Mouse (Mus musculus): ENCODE data around the gene Fhdc1. TPM values are rescaled to one million over a fixed set of nuclear protein-coding genes. Genes with fewer than 3 reads are reported as not detected.

The Fhdc1 gene
- 1.2 and 2.2 TPM in 2 replicates for polyA plus RNA-seq (2016; fragmentation: Nextera tagmentation; extraction: Ambion mirVana)

DNA sequence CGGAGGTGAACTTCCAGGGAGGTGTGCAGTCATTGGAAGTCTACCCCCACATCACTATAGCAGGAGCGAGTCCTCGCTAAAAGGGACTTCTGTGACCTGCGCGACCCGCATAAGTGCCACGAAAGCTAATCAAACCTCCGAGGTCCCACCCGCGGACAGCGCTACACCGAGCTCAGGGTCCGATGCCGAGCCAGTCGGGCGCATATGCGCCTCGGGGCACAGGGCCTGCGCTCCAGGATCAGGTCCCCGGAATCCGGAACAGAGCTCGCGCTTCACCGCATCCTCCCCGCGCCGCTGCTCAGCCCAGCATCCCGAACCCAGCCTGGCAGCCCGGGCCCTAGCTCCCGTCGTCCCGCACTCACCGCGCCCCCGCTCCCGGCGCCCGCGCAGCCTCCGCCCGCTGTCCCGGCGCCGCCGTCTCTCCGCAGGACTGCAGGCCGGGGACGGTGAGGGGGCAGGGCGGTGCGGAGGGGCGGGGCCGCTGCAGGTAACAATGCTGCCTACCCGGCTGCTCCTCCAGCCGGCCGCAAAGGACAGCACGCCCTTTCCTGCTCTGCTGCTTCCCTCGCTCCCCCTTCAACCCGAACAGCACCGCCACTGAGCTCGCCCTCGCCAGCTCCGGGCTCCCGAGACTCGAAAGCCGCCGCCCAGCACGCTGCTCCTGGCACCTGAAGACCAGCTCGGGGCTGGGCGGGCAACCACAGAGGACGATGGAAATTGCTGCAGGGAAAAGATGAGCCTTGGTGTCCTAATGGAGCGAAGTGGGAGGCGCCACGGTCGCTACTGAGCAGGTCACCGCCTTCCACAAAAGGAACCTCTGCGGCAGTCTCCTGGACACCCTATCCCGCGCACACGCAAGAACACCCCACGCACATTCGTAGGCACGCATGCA lies at the start of gene Fhdc1:
Fhdc1 (minus strand) TSS at position 424 of the 892 bp plus-strand sequence.
- under 1% methylated on average over 81 of the region's 82 CpGs for WGBS
- H3K27me3 ChIP-seq (ENCODE audit: low read depth, poor library complexity, severe bottlenecking), result peaks cover 84% of the 10 kb centered on the region
- peak within 1 kb of the TSS; percentile 67 for H3K27ac ChIP-seq

DNA sequence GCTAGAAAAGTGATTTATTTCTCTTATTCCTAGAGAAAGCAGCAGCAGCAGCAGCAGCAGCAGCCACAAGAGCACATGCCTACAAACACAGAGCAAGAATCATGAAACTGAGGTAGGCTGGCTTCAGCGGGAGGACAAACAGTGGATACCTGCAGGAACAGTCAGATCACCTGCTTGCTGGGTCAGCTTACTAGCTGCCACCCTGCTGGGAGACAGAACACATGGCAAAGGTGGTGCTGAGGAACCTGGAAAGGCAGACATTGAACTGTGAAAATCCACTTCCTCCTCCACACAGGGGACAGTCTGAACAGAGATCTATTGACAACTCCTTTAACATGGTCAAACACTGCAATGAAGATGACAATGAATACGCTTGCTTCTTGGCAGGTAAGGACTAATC lies 48.8 kb upstream of the Fhdc1 start:
- whole genome bisulfite sequencing, result 80% methylated on average over 2 of the region's 2 CpGs

More for the DNA sequence above, at the start of gene Fhdc1:
- H3K9me3 ChIP-seq (replicated peaks), result no peaks in the 10 kb centered on the region
- H3K4me3 ChIP-seq, result peak within 1 kb of the TSS; percentile 70
- DNase-seq (ENCODE audit: low spot score), result peak; percentile 74
- no peaks in the 10 kb centered on the region for H3K36me3 ChIP-seq
- peaks cover 20% of the 10 kb centered on the region for H3K4me1 ChIP-seq

DNA sequence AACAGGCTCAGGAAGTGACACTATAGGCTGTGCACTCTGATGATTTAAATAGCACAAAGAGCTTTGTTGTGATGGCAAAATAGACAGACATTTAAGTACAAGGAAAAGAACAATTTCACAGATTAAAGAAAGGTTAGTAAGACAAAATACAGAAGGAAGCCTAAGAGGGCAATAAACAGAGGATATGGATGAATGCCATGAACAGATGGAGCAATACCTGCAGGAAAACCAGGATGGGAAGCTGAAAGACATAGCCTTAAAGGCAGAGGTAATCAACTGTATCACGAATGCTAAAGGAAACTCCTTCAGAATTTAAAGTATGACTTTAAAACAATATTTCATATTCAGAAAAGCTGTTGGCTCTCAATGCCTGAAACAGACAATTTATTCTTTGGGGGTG lies 44.7 kb upstream of the Fhdc1 start:
- no peak overlapping the region for H3K4me3 ChIP-seq
- no peaks in the 10 kb centered on the region for H3K4me1 ChIP-seq
- H3K27me3 ChIP-seq (ENCODE audit: low read depth, poor library complexity, severe bottlenecking), result no peaks in the 10 kb centered on the region
- H3K9me3 ChIP-seq (replicated peaks), result no peaks in the 10 kb centered on the region
- DNase-seq (ENCODE audit: low spot score), result no peak
- no peak overlapping the region for H3K27ac ChIP-seq
- 91% methylated on average over 1 of the region's 1 CpGs for WGBS
- peaks cover 11% of the 10 kb centered on the region for H3K36me3 ChIP-seq

More for the DNA sequence above, 48.8 kb upstream of the Fhdc1 start:
- Histone ChIP-seq H3K27me3 (ENCODE audit: low read depth, poor library complexity, severe bottlenecking) (no peaks in the 10 kb centered on the region), H3K9me3 (replicated peaks) (no peaks in the 10 kb centered on the region), H3K36me3 (peaks cover 12% of the 10 kb centered on the region), H3K27ac (no peak overlapping the region), H3K4me3 (no peak overlapping the region), H3K4me1 (no peaks in the 10 kb centered on the region)
- no peak for DNase-seq (ENCODE audit: low spot score)

DNA sequence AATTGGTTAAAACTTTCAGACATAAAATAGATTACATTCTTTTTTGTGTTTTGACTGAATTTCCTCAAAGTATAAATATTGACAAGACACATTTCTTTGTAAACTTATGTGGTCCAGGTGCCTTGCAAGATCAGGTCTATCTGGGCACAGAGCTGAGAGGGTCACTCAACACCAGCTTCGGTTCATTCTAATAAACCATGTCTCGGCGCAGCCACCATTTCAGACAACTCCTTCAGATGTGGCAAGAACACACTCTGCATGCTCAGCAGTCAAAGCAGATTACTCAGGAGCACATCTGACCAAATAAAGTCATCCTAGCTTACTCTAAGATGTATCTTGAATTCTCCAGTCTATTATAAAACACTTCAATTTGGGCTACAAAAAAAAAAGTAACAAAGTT lies 35.9 kb upstream of the Fhdc1 start:
- no peak for DNase-seq (ENCODE audit: low spot score)
- H3K4me3 ChIP-seq, result no peak overlapping the region
- no peak overlapping the region for H3K27ac ChIP-seq
- H3K27me3 ChIP-seq (ENCODE audit: low read depth, poor library complexity, severe bottlenecking), result no peaks in the 10 kb centered on the region
- no peaks in the 10 kb centered on the region for H3K9me3 ChIP-seq (replicated peaks)
- H3K36me3 ChIP-seq, result peaks cover 7% of the 10 kb centered on the region
- H3K4me1 ChIP-seq, result peaks cover 11% of the 10 kb centered on the region
- 88% methylated on average over 3 of the region's 3 CpGs for WGBS

DNA sequence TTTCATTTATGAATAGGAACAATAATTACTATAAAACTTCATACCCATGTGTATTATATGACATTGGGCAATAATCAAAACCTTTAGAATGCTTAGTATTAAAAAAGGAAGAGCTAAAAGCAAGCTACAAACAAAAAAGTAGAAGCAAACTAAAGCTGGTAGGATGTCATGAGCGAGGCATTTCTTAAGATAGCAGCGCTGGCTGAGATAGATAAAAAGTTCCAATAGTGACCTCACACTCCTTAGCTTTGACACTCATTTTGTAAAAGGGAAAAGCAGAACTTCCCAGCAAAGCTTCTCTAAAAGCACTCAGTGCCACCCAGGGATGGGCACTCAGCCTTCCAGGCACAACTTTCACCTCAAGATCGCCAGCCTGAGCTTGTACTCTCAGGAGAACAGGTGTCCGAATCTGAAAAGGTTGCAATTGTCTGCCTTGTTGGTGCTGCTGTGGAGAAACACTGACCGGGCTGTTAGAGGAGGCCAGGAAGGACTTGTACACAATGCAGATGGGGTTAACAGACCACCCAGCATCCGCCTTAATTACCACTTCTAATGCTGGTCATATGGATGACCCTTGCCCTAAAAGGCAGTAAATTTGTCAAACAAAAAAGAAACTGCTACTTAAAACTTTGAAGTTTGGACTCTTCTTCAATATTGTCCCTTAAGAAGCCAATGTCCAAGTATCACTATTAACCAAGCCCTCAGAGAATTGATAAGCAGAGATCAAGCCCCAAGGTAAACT lies 32.7 kb upstream of the Fhdc1 start:
- no peaks in the 10 kb centered on the region for H3K27me3 ChIP-seq (ENCODE audit: low read depth, poor library complexity, severe bottlenecking)
- no peaks in the 10 kb centered on the region for H3K36me3 ChIP-seq
- H3K4me1 ChIP-seq, result peaks cover 11% of the 10 kb centered on the region
- no peaks in the 10 kb centered on the region for H3K9me3 ChIP-seq (replicated peaks)
- no peak overlapping the region for H3K27ac ChIP-seq
- WGBS, result 45% methylated on average over 6 of the region's 6 CpGs
- no peak for DNase-seq (ENCODE audit: low spot score)
- no peak overlapping the region for H3K4me3 ChIP-seq

DNA sequence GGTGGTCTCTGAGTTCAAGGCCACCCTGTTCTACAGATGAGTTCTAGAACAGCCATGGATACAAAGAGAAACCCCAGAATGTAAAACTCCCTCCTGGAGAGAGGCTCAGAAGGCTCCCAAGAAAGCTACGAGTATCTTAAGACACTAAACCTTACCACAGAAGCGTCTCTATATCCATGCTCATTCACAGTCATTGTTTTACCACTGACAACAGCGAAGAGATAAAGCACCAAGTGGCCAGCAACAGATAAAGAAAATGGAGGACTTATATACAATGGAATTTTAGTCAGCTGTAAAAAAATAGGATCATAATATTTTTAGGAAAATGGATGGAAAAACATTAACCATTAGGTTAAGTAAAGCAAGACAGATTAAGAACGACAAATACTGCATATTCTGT lies 25.0 kb upstream of the Fhdc1 start:
- Histone ChIP-seq H3K4me3 (no peak overlapping the region), H3K27ac (no peak overlapping the region), H3K4me1 (peaks cover 19% of the 10 kb centered on the region), H3K36me3 (peaks cover 9% of the 10 kb centered on the region; the same call in 1 of the 2 replicates), H3K9me3 (replicated peaks) (no peaks in the 10 kb centered on the region), H3K27me3 (ENCODE audit: low read depth, poor library complexity, severe bottlenecking) (no peaks in the 10 kb centered on the region)
- 90% methylated on average over 4 of the region's 4 CpGs for WGBS
- DNase-seq (ENCODE audit: low spot score), result no peak

DNA sequence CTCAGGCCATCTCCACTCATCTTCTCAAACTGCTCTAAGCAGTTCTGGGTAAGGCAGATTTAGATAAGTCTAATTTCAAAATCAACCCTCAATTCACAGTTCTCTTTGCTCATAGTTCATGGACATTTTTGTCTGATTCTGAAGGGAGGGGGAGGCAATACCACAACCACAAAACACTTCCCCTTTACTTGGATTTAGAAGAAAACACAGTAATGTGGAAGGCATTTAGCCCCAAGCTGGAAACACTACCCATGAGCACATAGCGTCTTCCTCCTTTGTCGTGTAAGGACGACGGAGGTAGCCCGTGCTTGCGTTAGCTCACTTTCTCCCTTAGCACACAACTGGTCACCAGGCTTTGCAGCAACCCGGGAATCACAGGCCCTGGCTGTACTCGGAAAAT lies 24.1 kb upstream of the Fhdc1 start:
- peaks cover 19% of the 10 kb centered on the region for H3K4me1 ChIP-seq
- no peak for DNase-seq (ENCODE audit: low spot score)
- H3K9me3 ChIP-seq (replicated peaks), result no peaks in the 10 kb centered on the region
- 94% methylated on average over 8 of the region's 8 CpGs for WGBS
- H3K36me3 ChIP-seq, result peaks cover 9% of the 10 kb centered on the region; the same call in 1 of the 2 replicates
- H3K4me3 ChIP-seq, result no peak overlapping the region
- no peaks in the 10 kb centered on the region for H3K27me3 ChIP-seq (ENCODE audit: low read depth, poor library complexity, severe bottlenecking)
- H3K27ac ChIP-seq, result no peak overlapping the region

DNA sequence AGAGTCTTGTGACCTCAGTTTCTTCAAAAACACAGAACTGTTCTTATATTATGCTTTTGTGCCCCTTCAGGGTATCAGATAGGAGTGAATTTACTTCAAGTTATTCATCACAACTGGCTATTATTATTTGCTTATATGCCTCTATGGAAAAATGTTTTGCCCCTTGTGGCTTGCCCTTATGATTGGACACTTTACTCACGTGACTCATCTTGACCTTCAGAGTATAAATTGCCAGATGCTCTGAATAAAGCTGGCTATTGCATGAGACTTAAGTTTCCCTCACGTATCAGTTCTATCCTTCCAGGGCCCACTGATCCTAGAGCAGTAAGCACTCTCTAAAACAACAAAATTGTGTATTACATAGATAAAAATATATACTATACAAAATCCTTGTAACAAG lies 21.9 kb upstream of the Fhdc1 start:
- Histone ChIP-seq H3K4me1 (peaks cover 21% of the 10 kb centered on the region), H3K36me3 (peaks cover 9% of the 10 kb centered on the region; the same call in 1 of the 2 replicates), H3K4me3 (no peak overlapping the region), H3K27ac (no peak overlapping the region), H3K9me3 (replicated peaks) (no peaks in the 10 kb centered on the region), H3K27me3 (ENCODE audit: low read depth, poor library complexity, severe bottlenecking) (no peaks in the 10 kb centered on the region)
- DNase-seq (ENCODE audit: low spot score), result no peak
- WGBS, result 82% methylated on average over 2 of the region's 2 CpGs

DNA sequence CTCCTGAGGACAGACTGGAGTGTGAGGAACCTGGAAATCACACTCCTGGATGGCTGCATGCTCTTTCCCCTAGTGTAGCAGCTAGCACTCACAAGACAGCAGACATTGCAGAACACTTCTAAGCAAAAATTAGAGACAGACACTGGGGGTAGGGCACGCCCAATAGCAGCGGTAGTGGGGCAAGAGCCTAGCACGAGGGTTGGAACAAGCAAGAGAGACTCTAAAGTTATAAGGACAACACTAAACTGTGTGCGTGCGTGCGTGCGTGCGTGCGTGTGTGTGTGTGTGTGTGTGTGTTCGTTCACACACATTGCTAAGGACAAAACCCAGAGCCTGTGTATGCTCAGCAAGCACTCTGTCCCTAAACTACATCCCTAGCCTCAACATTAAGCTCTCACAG lies 20.3 kb upstream of the Fhdc1 start:
- peak overlapping the region; percentile 46; the same call in 1 of the 2 replicates for H3K27ac ChIP-seq
- DNase-seq (ENCODE audit: low spot score), result no peak
- no peaks in the 10 kb centered on the region for H3K27me3 ChIP-seq (ENCODE audit: low read depth, poor library complexity, severe bottlenecking)
- H3K4me3 ChIP-seq, result no peak overlapping the region
- peaks cover 21% of the 10 kb centered on the region for H3K4me1 ChIP-seq
- WGBS, result 86% methylated on average over 10 of the region's 10 CpGs
- H3K36me3 ChIP-seq, result peaks cover 11% of the 10 kb centered on the region; the same call in 1 of the 2 replicates
- H3K9me3 ChIP-seq (replicated peaks), result no peaks in the 10 kb centered on the region

DNA sequence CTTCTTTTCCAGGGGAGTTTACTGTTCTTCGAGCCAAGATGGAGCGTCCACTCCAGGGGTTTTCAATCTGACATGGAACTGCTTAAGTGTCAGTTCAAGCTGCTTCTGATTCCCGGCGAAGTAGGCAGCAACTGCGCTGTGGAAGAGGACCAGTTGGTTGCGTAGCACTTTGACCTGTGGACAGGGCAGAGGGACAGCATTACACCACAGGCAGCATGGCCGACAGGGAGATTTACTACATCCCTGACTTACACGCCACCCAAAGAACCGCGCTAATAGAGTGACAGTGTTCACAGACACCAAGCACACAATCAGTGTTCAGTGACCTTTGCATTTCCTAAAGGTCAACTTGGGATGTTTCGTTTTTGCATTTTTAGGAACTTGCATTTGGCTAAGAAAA lies 17.5 kb upstream of the Fhdc1 start:
- DNase-seq (ENCODE audit: low spot score), result no peak
- no peaks in the 10 kb centered on the region for H3K27me3 ChIP-seq (ENCODE audit: low read depth, poor library complexity, severe bottlenecking)
- peaks cover 7% of the 10 kb centered on the region; the same call in 1 of the 2 replicates for H3K36me3 ChIP-seq
- no peak overlapping the region for H3K4me3 ChIP-seq
- H3K27ac ChIP-seq, result no peak overlapping the region
- 63% methylated on average over 11 of the region's 11 CpGs for WGBS
- no peaks in the 10 kb centered on the region for H3K9me3 ChIP-seq (replicated peaks)
- H3K4me1 ChIP-seq, result peaks cover 21% of the 10 kb centered on the region

DNA sequence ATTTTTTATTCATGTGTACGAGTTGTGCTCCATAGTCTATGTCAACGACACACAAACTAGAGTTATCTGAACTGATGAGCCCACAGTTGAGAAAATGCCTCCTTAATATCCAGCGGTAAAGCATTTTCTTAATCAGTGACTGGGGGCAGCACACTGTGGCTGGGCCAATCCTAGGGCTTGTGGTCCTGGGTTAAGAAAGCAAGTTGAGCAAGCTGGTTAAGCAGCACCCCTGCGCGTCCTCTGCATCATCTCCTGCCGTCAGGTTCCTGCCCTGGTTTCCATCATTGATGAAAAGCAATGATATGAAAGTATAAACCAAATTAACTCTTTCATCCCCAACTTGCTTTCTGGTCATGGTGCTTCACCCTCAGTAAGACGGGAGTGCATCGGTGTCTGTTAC lies 12.4 kb upstream of the Fhdc1 start:
- H3K9me3 ChIP-seq (replicated peaks), result no peaks in the 10 kb centered on the region
- H3K27me3 ChIP-seq (ENCODE audit: low read depth, poor library complexity, severe bottlenecking), result no peaks in the 10 kb centered on the region
- DNase-seq (ENCODE audit: low spot score), result no peak
- no peak overlapping the region for H3K27ac ChIP-seq
- no peak overlapping the region for H3K4me3 ChIP-seq
- WGBS, result 96% methylated on average over 8 of the region's 8 CpGs
- peaks cover 10% of the 10 kb centered on the region; the same call in 1 of the 2 replicates for H3K36me3 ChIP-seq
- peaks cover under 1% of the 10 kb centered on the region; the same call in 1 of the 2 replicates for H3K4me1 ChIP-seq

DNA sequence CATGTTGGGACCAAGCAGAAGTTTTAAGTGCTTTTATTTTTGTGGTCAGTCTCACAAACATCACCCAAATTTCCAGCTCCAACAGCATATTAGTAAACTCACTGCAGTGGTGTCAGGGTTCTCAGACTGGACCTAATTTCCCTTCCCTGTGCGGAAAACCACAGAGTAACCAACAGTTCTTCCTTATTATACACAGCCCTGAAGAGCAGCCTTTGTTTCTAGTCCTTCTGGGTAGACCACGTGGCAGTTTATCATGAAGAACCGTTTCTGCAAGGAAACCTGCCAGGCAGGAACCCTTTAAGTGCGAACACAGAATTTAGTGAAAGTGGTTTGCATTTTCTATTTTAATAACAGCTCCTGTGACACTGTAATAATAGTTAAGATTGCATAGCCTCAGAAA lies 11.9 kb upstream of the Fhdc1 start:
- Histone ChIP-seq H3K9me3 (replicated peaks) (no peaks in the 10 kb centered on the region), H3K36me3 (peaks cover 10% of the 10 kb centered on the region; the same call in 1 of the 2 replicates), H3K4me3 (no peak overlapping the region), H3K4me1 (no peaks in the 10 kb centered on the region; the same call in 1 of the 2 replicates), H3K27ac (no peak overlapping the region), H3K27me3 (ENCODE audit: low read depth, poor library complexity, severe bottlenecking) (no peaks in the 10 kb centered on the region)
- 89% methylated on average over 4 of the region's 4 CpGs for WGBS
- DNase-seq (ENCODE audit: low spot score), result no peak

DNA sequence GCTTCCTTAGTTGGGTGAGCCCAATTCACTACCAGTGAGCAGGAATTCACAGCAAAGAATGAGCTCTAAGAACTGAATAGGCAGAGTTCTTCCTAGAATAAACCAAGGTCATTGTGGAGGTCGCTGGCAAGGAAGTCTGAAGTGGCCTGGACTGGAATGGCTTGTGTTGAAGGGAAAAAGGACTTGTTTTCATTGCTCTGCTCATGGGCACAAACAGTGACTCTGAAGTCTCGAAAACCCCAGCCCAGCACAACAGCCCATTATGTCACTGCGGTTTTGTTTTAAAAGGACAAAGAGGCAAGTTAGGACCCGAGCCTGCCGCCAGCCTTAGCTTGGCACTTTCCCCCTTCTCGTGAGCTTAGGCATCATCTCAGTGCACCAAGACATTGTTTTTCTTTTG lies 8.5 kb upstream of the Fhdc1 start:
- 88% methylated on average over 6 of the region's 6 CpGs for WGBS
- no peak overlapping the region for H3K4me3 ChIP-seq
- H3K4me1 ChIP-seq, result no peaks in the 10 kb centered on the region; the same call in 1 of the 2 replicates
- DNase-seq (ENCODE audit: low spot score), result no peak
- no peak overlapping the region for H3K27ac ChIP-seq
- peaks cover 7% of the 10 kb centered on the region; the same call in 1 of the 2 replicates for H3K36me3 ChIP-seq
- H3K9me3 ChIP-seq (replicated peaks), result no peaks in the 10 kb centered on the region
- H3K27me3 ChIP-seq (ENCODE audit: low read depth, poor library complexity, severe bottlenecking), result no peaks in the 10 kb centered on the region

Data from limb, embryonic 10.5 days (tissue).